Mouse (Mus musculus) lung, adult 10 weeks (tissue): ENCODE measurements around the gene Lrrc38. TPM values are rescaled to one million over a fixed set of nuclear protein-coding genes. Genes with fewer than 3 reads are reported as not detected.

ENCODE experiments used
- polyA plus RNA-seq: library from polyadenylated mRNA; stranded (reverse); fragments of 350-450 nt; fragmentation: Illumina TruSeq; extraction: RNeasy Lipid Tissue Mini Kit (QIAGEN cat#74804); gene quantifications from one replicate; pipeline ENCODE4 v1.2.3, GENCODE M21; 2014; ENCODE audit warnings: low read depth, low replicate concordance; ENCODE audit not compliant: insufficient read depth

Gene Lrrc38
- not detected for polyA plus RNA-seq

DNA sequence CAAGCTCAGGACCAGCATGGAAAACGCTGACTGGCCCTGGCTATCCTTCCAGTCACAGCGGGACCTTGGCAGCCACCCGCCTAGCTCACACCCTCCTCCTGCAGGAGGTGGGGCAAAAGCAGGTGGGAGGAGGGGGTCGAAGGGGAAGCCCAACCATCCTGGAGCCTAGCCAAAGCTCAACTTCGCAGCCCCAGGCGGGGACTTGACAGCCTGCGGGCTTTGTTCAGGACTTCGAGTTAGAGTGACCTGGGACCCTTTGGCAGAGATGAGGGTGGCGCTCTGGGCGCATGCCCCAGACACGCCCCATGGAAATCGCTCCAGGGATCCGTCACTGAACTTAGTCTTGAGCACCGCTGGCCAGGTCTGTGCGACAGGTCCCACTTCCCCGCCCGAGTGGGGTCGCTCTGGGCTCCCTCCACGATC, at the start of gene Lrrc38:
TSS of gene Lrrc38 (plus strand) at position 274 of the 423 bp plus-strand sequence.

DNA sequence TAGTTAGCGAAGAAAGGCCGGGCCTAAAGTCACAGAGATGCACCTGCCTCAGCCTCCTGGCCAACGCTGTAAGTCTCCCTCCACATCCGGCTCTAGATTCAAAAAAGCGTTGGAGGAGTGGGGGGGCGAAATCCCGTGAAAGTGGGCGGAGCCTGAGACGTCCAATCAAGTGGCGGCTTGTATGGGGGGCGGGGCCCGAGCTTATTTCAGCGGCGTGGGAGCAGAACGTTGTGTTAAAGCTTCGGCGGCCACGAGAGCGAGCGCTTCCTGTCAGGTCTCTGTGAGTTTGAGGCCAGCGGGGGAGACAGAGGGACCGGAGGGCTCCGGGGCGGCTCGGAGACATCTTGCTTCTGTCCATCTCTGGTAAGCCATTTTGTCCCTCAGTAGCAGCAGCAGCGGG, 44.6 kb downstream of the Lrrc38 start, which contains the start of gene Pramel1:
TSS of gene Pramel1 (plus strand) at position 248 of the 400 bp plus-strand sequence.

GRCm38 (mm10) chr4:143412219-143413092, 62.9 kb downstream of the Lrrc38 start, which contains the start of gene Pramef8:
Gene Pramef8, plus strand, starts transcription at chr4:143412426.

Other genes starting within 250 kb of the Lrrc38 start
- gene Prdm2, start 136.8 kb upstream of the Lrrc38 start, polyA plus RNA-seq: 9.1 TPM
- gene Pdpn, start 50.2 kb upstream of the Lrrc38 start, polyA plus RNA-seq: 97.2 TPM
- not detected for gene Pramel1, start 44.7 kb downstream of the Lrrc38 start, polyA plus RNA-seq
- 6.6 TPM for gene Pramef8, start 62.7 kb downstream of the Lrrc38 start, polyA plus RNA-seq
- gene Oog4, start 100.6 kb downstream of the Lrrc38 start, polyA plus RNA-seq: not detected
- gene Gm13043, start 161.6 kb downstream of the Lrrc38 start, polyA plus RNA-seq: not detected
- gene Gm13040, start 186.2 kb downstream of the Lrrc38 start, polyA plus RNA-seq: not detected
- not detected for gene BC080695, start 201.9 kb downstream of the Lrrc38 start, polyA plus RNA-seq
- gene Gm13057, start 202.0 kb downstream of the Lrrc38 start, polyA plus RNA-seq: not detected